Mouse (Mus musculus) hindbrain, embryonic 14.5 days (tissue): ENCODE data around the gene Asb17. TPM values are rescaled to one million over a fixed set of nuclear protein-coding genes. Genes with fewer than 3 reads are reported as not detected.
A peak's percentile ranks its signal among the peaks of the same experiment; 100 is the strongest.

Experiments
- ATAC-seq: fragments of 200-750 bp; cut with Nextera tagmentation; 2 replicates; pipeline ENCODE4 v1.8.0; 2017; ENCODE audit warnings: moderate number of reproducible peaks, mild to moderate bottlenecking, moderate TSS enrichment, moderate library complexity; ENCODE audit not compliant: low FRiP score
- DNase-seq: peaks from one replicate; pipeline ENCODE4 v3.0.0-alpha.2; 2015; ENCODE audit warnings: low spot score
- H3K27ac ChIP-seq: fragments of 300-500 bp; sonication (generic); 2 replicates; pipeline ENCODE4 v1.5.1; 2014; ENCODE audit warnings: mild to moderate bottlenecking, moderate library complexity
- H3K27me3 ChIP-seq: fragments of 300-500 bp; sonication (generic); 2 replicates; pipeline ENCODE4 v1.6.1; 2014; ENCODE audit warnings: mild to moderate bottlenecking, low read length, mixed read lengths; ENCODE audit not compliant: control insufficient read depth, insufficient read depth
- H3K36me3 ChIP-seq: fragments of 300-500 bp; sonication (generic); replicated peaks from 2 replicates; pipeline ENCODE4 v1.6.1; 2014; ENCODE audit not compliant: control insufficient read depth, insufficient read depth
- H3K4me1 ChIP-seq: fragments of 300-500 bp; sonication (generic); replicated peaks from 2 replicates; pipeline ENCODE4 v1.6.1; 2014; ENCODE audit warnings: antibody characterized with exemption, low read length, mixed read lengths; ENCODE audit not compliant: control insufficient read depth, insufficient read depth
- H3K4me2 ChIP-seq: fragments of 300-500 bp; sonication (generic); replicated peaks from 2 replicates; pipeline ENCODE4 v1.6.1; 2014; ENCODE audit warnings: mild to moderate bottlenecking, moderate library complexity
- H3K4me3 ChIP-seq: fragments of 300-500 bp; sonication (generic); replicated peaks from 2 replicates; pipeline ENCODE4 v1.5.1; 2014; ENCODE audit warnings: mild to moderate bottlenecking, low read length
- H3K9ac ChIP-seq: fragments of 300-500 bp; sonication (generic); 2 replicates; pipeline ENCODE4 v1.6.1; 2014
- H3K9me3 ChIP-seq: fragments of 300-500 bp; sonication (generic); 2 replicates; pipeline ENCODE4 v1.6.1; 2016; ENCODE audit warnings: low read length; ENCODE audit not compliant: control insufficient read depth
- WGBS: fragments of 180-500 bp; shearing (Covaris S2); extraction: QIAGEN DNeasy Blood & Tissue Kit; methylation state at CpG from one replicate; pipeline ENCODE4 v1.1.7; 2014; 5-methylcytosine and 5-hydroxymethylcytosine counted together
- polyA plus RNA-seq: library from polyadenylated mRNA; unstranded; fragments of >200 nt; fragmentation: Nextera tagmentation; extraction: Ambion mirVana; gene quantifications from 2 replicates; pipeline ENCODE4 v1.2.1, GENCODE M21; 2014

The Asb17 gene
- polyA plus RNA-seq, result 0.18 TPM in 1 of 2 replicates, not detected in the other

DNA sequence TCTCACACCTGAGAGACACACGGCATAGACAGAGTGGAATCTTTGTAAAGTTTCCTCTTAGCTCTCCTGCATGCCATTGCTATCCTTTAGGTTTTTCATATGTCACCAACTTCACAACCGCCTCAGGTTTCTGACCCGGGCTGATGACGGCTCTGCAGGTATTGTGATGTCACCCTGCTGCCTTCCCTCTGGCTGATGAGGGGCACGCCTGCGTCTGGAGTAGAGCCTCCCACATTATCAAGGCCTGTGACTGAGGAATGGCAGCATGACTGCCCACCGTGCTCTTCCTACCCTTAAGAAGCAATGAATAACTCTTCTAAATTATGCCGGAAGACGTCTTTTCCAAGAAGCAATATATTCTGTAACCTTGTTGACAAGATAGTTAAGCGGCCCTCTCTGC lies at the start of gene Asb17:
TSS of gene Asb17 (plus strand) at position 180 of the 400 bp plus-strand sequence.
- DNase-seq, result no peak
- Histone ChIP-seq H3K4me2 (no peak within 1 kb of the TSS), H3K27me3 (no peaks in the 10 kb centered on the region), H3K27ac (no peak within 1 kb of the TSS), H3K4me3 (no peak within 1 kb of the TSS), H3K9me3 (no peaks in the 10 kb centered on the region), H3K9ac (no peak within 1 kb of the TSS), H3K4me1 (no peaks in the 10 kb centered on the region), H3K36me3 (no peaks in the 10 kb centered on the region)
- ATAC-seq, result no peak
- WGBS, result 86% methylated on average over 10 of the region's 10 CpGs

DNA sequence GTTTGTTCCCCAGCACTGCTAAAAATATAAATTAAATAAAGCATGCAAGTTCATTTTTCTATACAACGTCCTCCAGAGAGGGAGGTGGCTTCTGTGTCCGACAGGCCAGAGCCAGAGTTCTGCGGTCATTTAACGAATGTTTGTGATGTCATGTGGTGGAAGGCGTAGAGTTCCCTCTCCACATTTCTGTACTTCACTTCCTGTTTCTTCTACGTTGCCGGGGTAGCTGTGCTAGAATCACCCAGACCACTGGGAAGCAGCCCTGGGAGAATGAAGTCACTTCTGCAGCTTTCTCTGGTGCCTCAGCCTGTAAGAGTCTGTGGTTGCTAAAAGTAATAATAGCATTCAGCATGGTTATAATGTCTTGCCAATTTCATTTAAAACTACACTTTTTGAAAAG lies 46.4 kb upstream of the Asb17 start:
- ATAC-seq, result no peak
- no peak for DNase-seq
- Histone ChIP-seq H3K9me3 (no peaks in the 10 kb centered on the region), H3K4me2 (no peak overlapping the region), H3K27me3 (no peaks in the 10 kb centered on the region), H3K9ac (no peak overlapping the region), H3K36me3 (no peaks in the 10 kb centered on the region), H3K4me3 (no peak overlapping the region), H3K27ac (no peak overlapping the region), H3K4me1 (no peaks in the 10 kb centered on the region)
- 78% methylated on average over 7 of the region's 7 CpGs for WGBS

GRCm38 (mm10) chr3:153799603-153800002 lies 44.4 kb upstream of the Asb17 start:
- Histone ChIP-seq H3K9ac (no peak overlapping the region), H3K36me3 (no peaks in the 10 kb centered on the region), H3K27me3 (no peaks in the 10 kb centered on the region), H3K4me1 (no peaks in the 10 kb centered on the region), H3K4me3 (no peak overlapping the region), H3K27ac (no peak overlapping the region), H3K4me2 (no peak overlapping the region), H3K9me3 (no peaks in the 10 kb centered on the region)
- ATAC-seq, result no peak
- no peak for DNase-seq
- 92% methylated on average over 11 of the region's 11 CpGs for WGBS

- WGBS, result 87% methylated on average over 5 of the region's 5 CpGs
- Histone ChIP-seq H3K9me3 (no peaks in the 10 kb centered on the region), H3K27ac (no peak overlapping the region), H3K36me3 (no peaks in the 10 kb centered on the region), H3K27me3 (no peaks in the 10 kb centered on the region), H3K4me1 (no peaks in the 10 kb centered on the region), H3K9ac (no peak overlapping the region), H3K4me3 (no peak overlapping the region), H3K4me2 (no peak overlapping the region)
- ATAC-seq (no peak), DNase-seq (no peak)
Observed at GRCm38 (mm10) chr3:153800690-153801089, 43.3 kb upstream of the Asb17 start.

DNA sequence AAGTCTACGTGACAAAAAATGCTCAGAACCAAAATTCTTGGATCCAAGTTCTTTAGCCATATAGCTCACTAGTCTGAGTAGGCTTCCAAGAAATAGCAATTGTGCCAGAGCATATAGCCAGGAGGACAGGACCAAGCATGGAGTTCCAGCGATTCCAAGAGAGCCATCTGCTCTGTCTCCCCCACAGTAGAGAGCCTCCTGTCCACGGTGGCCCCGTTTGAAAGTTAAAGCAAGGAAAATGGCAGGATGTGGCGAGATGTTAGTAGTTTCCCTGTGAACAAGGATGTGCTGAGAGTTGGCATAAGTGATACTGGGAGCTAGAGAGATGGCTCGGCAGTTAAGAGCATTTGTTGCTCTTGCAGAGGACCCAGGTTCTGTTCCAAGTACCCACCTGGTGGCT lies 42.5 kb upstream of the Asb17 start:
- Histone ChIP-seq H3K9me3 (no peaks in the 10 kb centered on the region), H3K4me2 (no peak overlapping the region), H3K36me3 (no peaks in the 10 kb centered on the region), H3K9ac (no peak overlapping the region), H3K27ac (no peak overlapping the region), H3K4me1 (peaks cover 8% of the 10 kb centered on the region), H3K4me3 (no peak overlapping the region), H3K27me3 (no peaks in the 10 kb centered on the region)
- DNase-seq (no peak), ATAC-seq (no peak)
- WGBS, result 83% methylated on average over 6 of the region's 6 CpGs

DNA sequence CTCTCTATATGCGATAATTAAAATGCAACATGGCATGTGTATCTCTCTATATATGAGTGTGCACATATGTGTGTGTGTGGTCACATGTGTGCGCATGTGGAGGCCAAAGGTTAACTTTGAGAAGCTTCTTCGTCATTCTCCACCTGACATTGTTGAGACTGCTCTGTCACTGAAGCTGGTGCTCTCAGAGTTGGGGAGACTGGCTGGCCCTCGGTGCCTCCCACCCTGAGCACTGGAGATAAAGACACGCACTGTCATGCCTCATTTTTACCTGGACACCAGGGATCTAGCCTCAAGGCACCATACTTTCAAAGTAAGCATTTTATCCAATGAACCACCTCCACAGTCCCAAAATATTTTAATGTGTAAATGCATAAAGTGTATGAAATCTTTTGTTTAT lies 41.4 kb upstream of the Asb17 start:
- Histone ChIP-seq H3K9ac (no peak overlapping the region), H3K4me2 (no peak overlapping the region), H3K36me3 (no peaks in the 10 kb centered on the region), H3K4me3 (no peak overlapping the region), H3K27me3 (no peaks in the 10 kb centered on the region), H3K27ac (no peak overlapping the region), H3K9me3 (no peaks in the 10 kb centered on the region), H3K4me1 (peaks cover 9% of the 10 kb centered on the region)
- DNase-seq (no peak), ATAC-seq (no peak)
- 91% methylated on average over 5 of the region's 5 CpGs for WGBS

DNA sequence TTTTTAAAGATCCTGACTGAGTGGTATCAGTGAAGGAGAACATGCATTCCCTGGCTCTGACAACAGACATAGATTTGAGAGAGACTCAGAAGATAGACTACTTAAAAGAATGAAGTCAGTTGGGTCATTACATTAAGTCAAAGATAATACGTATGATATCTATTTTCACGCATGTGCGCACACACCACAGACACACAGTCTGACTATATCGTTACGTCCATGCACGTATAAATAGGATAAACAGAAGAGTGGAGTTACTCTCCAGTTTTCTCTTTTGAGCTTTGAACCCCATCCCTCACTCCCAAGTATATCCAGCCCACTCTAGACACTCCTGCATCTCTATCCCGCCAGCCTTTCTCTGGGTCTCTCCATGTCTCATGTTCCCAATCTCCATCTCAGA lies 40.0 kb upstream of the Asb17 start:
- WGBS, result 87% methylated on average over 7 of the region's 7 CpGs
- no peak for DNase-seq

DNA sequence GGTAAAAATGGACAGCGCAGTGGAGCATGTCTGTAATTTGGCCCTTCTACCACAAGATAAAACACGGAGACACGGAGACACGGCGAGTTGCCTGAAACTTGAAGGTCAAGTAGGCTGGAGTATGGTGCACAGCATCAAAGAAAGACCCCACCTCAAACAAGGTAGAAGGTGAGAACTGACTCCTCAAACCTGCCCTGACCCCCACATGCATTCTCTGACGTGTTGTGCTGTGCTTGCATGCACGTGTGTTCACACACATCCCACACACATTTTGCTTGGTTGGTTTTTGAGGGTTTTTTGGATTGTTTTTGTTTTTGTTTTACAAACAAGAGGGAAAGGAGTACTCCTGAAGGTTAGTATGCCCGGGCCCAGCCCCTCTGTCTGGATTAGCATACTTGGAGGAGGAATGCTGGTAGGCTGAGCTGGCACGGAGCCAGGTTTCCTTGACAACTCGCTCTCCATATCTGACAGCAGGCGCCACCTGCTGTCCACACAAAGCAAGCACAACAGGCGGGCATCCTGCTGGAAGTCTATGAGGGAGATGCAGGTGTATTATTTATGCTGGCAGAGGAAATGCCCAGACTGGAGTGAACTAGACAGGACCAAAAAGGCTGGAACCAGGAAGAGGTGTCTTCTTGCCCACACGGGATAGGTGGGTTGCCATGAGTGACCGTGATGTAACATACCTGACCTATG lies 37.8 kb upstream of the Asb17 start:
- H3K9me3 ChIP-seq, result no peaks in the 10 kb centered on the region
- 34% methylated on average over 14 of the region's 14 CpGs for WGBS
- DNase-seq (peak; percentile 98), ATAC-seq (peak; percentile 93)
- H3K27ac ChIP-seq, result 0 out of 2 replicates have a peak overlapping the region, but pooled peaks have one; percentile 24
- peaks cover 9% of the 10 kb centered on the region for H3K4me1 ChIP-seq
- H3K27me3 ChIP-seq, result no peaks in the 10 kb centered on the region
- H3K36me3 ChIP-seq, result no peaks in the 10 kb centered on the region
- H3K4me3 ChIP-seq, result no peak overlapping the region
- H3K4me2 ChIP-seq, result peak overlapping the region; percentile 27
- peak overlapping the region; percentile 28; the same call in 1 of the 2 replicates for H3K9ac ChIP-seq

More for the DNA sequence above, 40.0 kb upstream of the Asb17 start:
- no peaks in the 10 kb centered on the region for H3K27me3 ChIP-seq
- no peak overlapping the region for H3K9ac ChIP-seq
- peaks cover 9% of the 10 kb centered on the region for H3K4me1 ChIP-seq
- no peak overlapping the region for H3K4me3 ChIP-seq
- no peaks in the 10 kb centered on the region for H3K9me3 ChIP-seq
- no peak overlapping the region for H3K27ac ChIP-seq
- no peaks in the 10 kb centered on the region for H3K36me3 ChIP-seq
- H3K4me2 ChIP-seq, result no peak overlapping the region
- ATAC-seq, result no peak

GRCm38 (mm10) chr3:153806773-153807443 lies 37.1 kb upstream of the Asb17 start:
- no peak overlapping the region for H3K4me2 ChIP-seq
- H3K9me3 ChIP-seq, result no peaks in the 10 kb centered on the region
- no peak overlapping the region for H3K9ac ChIP-seq
- WGBS, result 88% methylated on average over 9 of the region's 9 CpGs
- H3K27ac ChIP-seq, result no peak overlapping the region
- peaks cover 9% of the 10 kb centered on the region for H3K4me1 ChIP-seq
- H3K27me3 ChIP-seq, result no peaks in the 10 kb centered on the region
- no peak for DNase-seq
- H3K4me3 ChIP-seq, result no peak overlapping the region
- peak; percentile 18; the same call in 1 of the 2 replicates for ATAC-seq
- no peaks in the 10 kb centered on the region for H3K36me3 ChIP-seq
